Mouse (Mus musculus) MEL (cell line): ENCODE measurements around the gene Glp1r.

ENCODE experiments used
- BHLHE40 ChIP-seq: IDR thresholded peaks from 2 replicates; pipeline ENCODE4 v1.6.1; 2012; ENCODE audit warnings: low read depth, mild to moderate bottlenecking, inconsistent platforms, low read length, improper control_type of control experiment, borderline replicate concordance
- CTCF ChIP-seq, 3 experiments: IDR thresholded peaks in 2 of 3; conservative IDR thresholded peaks in 1 of 3; 2 replicates each; pipeline ENCODE4 v1.5.1; 2011 to 2012; ENCODE audit warnings: low read length in 3 of 3, low read depth in 2 of 3, mild to moderate bottlenecking in 2 of 3, improper control_type of control experiment in 1 of 3, inconsistent platforms in 1 of 3, mixed read lengths in 1 of 3, moderate library complexity in 1 of 3; ENCODE audit not compliant: control insufficient read depth in 1 of 3, insufficient read depth in 1 of 3, poor library complexity in 1 of 3, severe bottlenecking in 1 of 3
- ELF1 ChIP-seq: IDR thresholded peaks from 2 replicates; pipeline ENCODE4 v1.6.1; 2014; ENCODE audit warnings: low read depth, mild to moderate bottlenecking, inconsistent platforms, low read length, improper control_type of control experiment, moderate library complexity
- EP300 ChIP-seq, 2 experiments: IDR thresholded peaks; 2 replicates each; pipeline ENCODE4 v1.6.1; 2011; ENCODE audit warnings: improper control_type of control experiment in 2 of 2, low read length in 2 of 2, low read depth in 1 of 2, mild to moderate bottlenecking in 1 of 2
- ETS1 ChIP-seq: IDR thresholded peaks from 2 replicates; pipeline ENCODE4 v1.6.1; 2012; ENCODE audit warnings: low read depth, mild to moderate bottlenecking, inconsistent platforms, low read length, improper control_type of control experiment, moderate library complexity
- HCFC1 ChIP-seq: IDR thresholded peaks from 2 replicates; pipeline ENCODE4 v1.6.1; 2012; ENCODE audit warnings: low read depth, mild to moderate bottlenecking, inconsistent platforms, low read length, improper control_type of control experiment, moderate library complexity
- MAX ChIP-seq: IDR thresholded peaks from 2 replicates; pipeline ENCODE4 v1.6.1; 2011; ENCODE audit warnings: low read length, improper control_type of control experiment
- MXI1 ChIP-seq: IDR thresholded peaks from 2 replicates; pipeline ENCODE4 v1.6.1; 2011; ENCODE audit warnings: mild to moderate bottlenecking, low read depth, low read length, improper control_type of control experiment
- POLR2A ChIP-seq, 2 experiments: IDR thresholded peaks; 2 replicates each; pipeline ENCODE4 v1.6.1; 2011 to 2012; ENCODE audit warnings: low read length in 2 of 2, mild to moderate bottlenecking in 2 of 2, control low read depth in 1 of 2, improper control_type of control experiment in 1 of 2, low read depth in 1 of 2, moderate library complexity in 1 of 2; ENCODE audit not compliant: control insufficient read depth in 1 of 2, insufficient read depth in 1 of 2, poor library complexity in 1 of 2
- POLR2AphosphoS2 ChIP-seq: IDR thresholded peaks from 2 replicates; pipeline ENCODE4 v1.6.1; 2011; ENCODE audit warnings: low read length, improper control_type of control experiment
- POLR2AphosphoS5 ChIP-seq: IDR thresholded peaks from 2 replicates; pipeline ENCODE4 v1.6.1; 2012; ENCODE audit warnings: low read depth, borderline replicate concordance, mild to moderate bottlenecking, inconsistent platforms, low read length, moderate library complexity, mixed read lengths
- TAL1 ChIP-seq: IDR thresholded peaks from 2 replicates; pipeline ENCODE4 v1.6.1; 2012; ENCODE audit warnings: mild to moderate bottlenecking, inconsistent platforms, low read length, moderate library complexity, mixed read lengths
- USF2 ChIP-seq, 2 experiments: IDR thresholded peaks; 2 replicates each; pipeline ENCODE4 v1.6.1; 2011 to 2012; ENCODE audit warnings: improper control_type of control experiment in 2 of 2, low read length in 2 of 2, borderline replicate concordance in 1 of 2, inconsistent platforms in 1 of 2, low read depth in 1 of 2, mild to moderate bottlenecking in 1 of 2; ENCODE audit not compliant: insufficient read depth in 1 of 2
- ZC3H11A ChIP-seq: IDR thresholded peaks from 2 replicates; pipeline ENCODE4 v1.6.1; 2012; ENCODE audit warnings: low read depth, mild to moderate bottlenecking, inconsistent platforms, low read length, improper control_type of control experiment

GRCm38 (mm10) chr17:30901627-30902026 is at the start of gene Glp1r:
- no peak for TF ChIP-seq CTCF (IDR thresholded peaks at IDR 0.05 in 2 of 3, conservative IDR thresholded peaks at IDR 0.05 in 1 of 3; ENCODE audit: control insufficient read depth in 1 of 3, insufficient read depth in 1 of 3, low read depth in 2 of 3, low read length in 3 of 3, poor library complexity in 1 of 3, severe bottlenecking in 1 of 3)
- no peak for TF ChIP-seq POLR2AphosphoS5
- TF ChIP-seq ZC3H11A: no peak
- TF ChIP-seq EP300 (IDR thresholded peaks at IDR 0.05; ENCODE audit: low read depth in 1 of 2, low read length in 2 of 2): no peak
- TF ChIP-seq POLR2A (IDR thresholded peaks at IDR 0.05; ENCODE audit: control insufficient read depth in 1 of 2, insufficient read depth in 1 of 2, low read depth in 1 of 2, low read length in 2 of 2, poor library complexity in 1 of 2): no peak
- no peak for TF ChIP-seq POLR2AphosphoS2
- TF ChIP-seq ETS1: no peak
- TF ChIP-seq USF2 (IDR thresholded peaks at IDR 0.05; ENCODE audit: borderline replicate concordance in 1 of 2, insufficient read depth in 1 of 2, low read depth in 1 of 2, low read length in 2 of 2): no peak
- TF ChIP-seq BHLHE40: no peak
- no peak for TF ChIP-seq HCFC1
- no peak for TF ChIP-seq ELF1
- TF ChIP-seq MAX: no peak
- TF ChIP-seq TAL1: no peak
- TF ChIP-seq MXI1: no peak
